ENCODE assay signal across 9 mouse cellular contexts in genomic region chr3:32910071-32910551, GRCm38 (mm10).
DNase-seq lines count a peak whose midpoint lies in the region; ATAC-seq lines count a peak whose summit lies in the region.
"Had no signal": no experiment of that assay in that cellular context is flagged by ENCODE, and none has a peak within 500 bp of the region (broad histone marks: within the 10 kb centered on the region; RNA-seq: fewer than 3 reads in every experiment).

No protein-coding gene starts in this region.

- no peak overlapping the region for H3K9ac ChIP-seq in neural tube, embryonic 11.5 days (ENCODE audit: low read length)

- H3K4me2 ChIP-seq in neural tube, embryonic 11.5 days (ENCODE audit: low read depth) = no peak overlapping the region

- 57% methylated on average over 7 of the region's 7 CpGs for WGBS in neural tube, embryonic 11.5 days

- no peaks in the 10 kb centered on the region for H3K4me1 ChIP-seq in neural tube, embryonic 11.5 days (ENCODE audit: control insufficient read depth, insufficient read depth, low read length)

- no peak overlapping the region for H3K4me3 ChIP-seq in neural tube, embryonic 11.5 days (ENCODE audit: low read depth, low read length)

- no peak for ATAC-seq in neural tube, embryonic 11.5 days (ENCODE audit: insufficient read depth, low FRiP score, low TSS enrichment)

- no peak overlapping the region for H3K27ac ChIP-seq in neural tube, embryonic 11.5 days (ENCODE audit: low read depth, low read length)
- H3K27ac ChIP-seq: macrophage had no signal

- H3K36me3 ChIP-seq in neural tube, embryonic 11.5 days (ENCODE audit: control insufficient read depth, insufficient read depth, low read length) = no peaks in the 10 kb centered on the region

- no peaks in the 10 kb centered on the region for H3K27me3 ChIP-seq in neural tube, embryonic 11.5 days (ENCODE audit: control insufficient read depth, insufficient read depth, low read length)

- DNase-seq in adrenal gland, postnatal 10 days = peak; percentile 10
- no peak for DNase-seq in adrenal gland, adult 8-10 months
- DNase-seq in retina, adult 2 months (ENCODE audit: low read depth, low spot score) = peak; percentile 23
- no peak for DNase-seq in retina, postnatal 1 day
- DNase-seq in layer of hippocampus, adult 18-20 months (ENCODE audit: low spot score in 2 of 2) = peak; percentile 22 to 83
- DNase-seq in neural tube, embryonic 11.5 days (ENCODE audit: low spot score) = peak; percentile 43
- DNase-seq in thymus, postnatal 25 days = no peak
- DNase-seq in gastrocnemius, adult 8-10 months (ENCODE audit: low spot score in 2 of 2) = no peak

- no peaks in the 10 kb centered on the region for H3K9me3 ChIP-seq in neural tube, embryonic 11.5 days (ENCODE audit: control insufficient read depth, low read length)

Comparison
In these comparisons a context has a peak if more than half of its experiments do, and no peak if none do; other contexts are left out.
1. DNase-seq: peak in adrenal gland, postnatal 10 days (single experiment), retina, adult 2 months (single experiment), layer of hippocampus, adult 18-20 months (2 of 2) and neural tube, embryonic 11.5 days (single experiment); none in adrenal gland, adult 8-10 months (single experiment), retina, postnatal 1 day (single experiment), thymus, postnatal 25 days (single experiment) and gastrocnemius, adult 8-10 months (0 of 2).